Mouse (Mus musculus): Measurements from ENCODE around the gene Aldh3b2. TPM values are rescaled to one million over a fixed set of nuclear protein-coding genes. Genes with fewer than 3 reads are reported as not detected.

Gene Aldh3b2
- polyA plus RNA-seq, 1 experiment from 2014 or later = 0.68 TPM

Other genes with a start within 250 kb of the Aldh3b2 start
- gene Kmt5b, start 204.9 kb upstream of the Aldh3b2 start, polyA plus RNA-seq (2016; fragmentation: Nextera tagmentation; extraction: Ambion mirVana) = 53.1 and 55.3 TPM in 2 replicates
- 62.7 and 65.2 TPM in 2 replicates for gene Chka, start 120.6 kb upstream of the Aldh3b2 start, polyA plus RNA-seq (2016; fragmentation: Nextera tagmentation; extraction: Ambion mirVana)
- gene Tcirg1, start 65.2 kb upstream of the Aldh3b2 start, polyA plus RNA-seq (2016; fragmentation: Nextera tagmentation; extraction: Ambion mirVana) = 19.7 and 22.0 TPM in 2 replicates
- 226 and 234 TPM in 2 replicates for gene Ndufs8, start 59.6 kb upstream of the Aldh3b2 start, polyA plus RNA-seq (2016; fragmentation: Nextera tagmentation; extraction: Ambion mirVana)
- gene Aldh3b1, start 42.5 kb upstream of the Aldh3b2 start, polyA plus RNA-seq (2016; fragmentation: Nextera tagmentation; extraction: Ambion mirVana) = 0.84 and 0.87 TPM in 2 replicates
- 8.4 and 11.1 TPM in 2 replicates for gene Unc93b1, start 37.1 kb upstream of the Aldh3b2 start, polyA plus RNA-seq (2016; fragmentation: Nextera tagmentation; extraction: Ambion mirVana)
- gene Aldh3b3, start 13.7 kb upstream of the Aldh3b2 start, polyA plus RNA-seq (2016; fragmentation: Nextera tagmentation; extraction: Ambion mirVana) = not detected in 2 replicates
- 2.8 and 3.2 TPM in 2 replicates for gene Acy3, start 14.2 kb downstream of the Aldh3b2 start, polyA plus RNA-seq (2016; fragmentation: Nextera tagmentation; extraction: Ambion mirVana)
- not detected in 2 replicates for gene Tbx10, start 20.4 kb downstream of the Aldh3b2 start, polyA plus RNA-seq (2016; fragmentation: Nextera tagmentation; extraction: Ambion mirVana)
- 20.6 and 22.8 TPM in 2 replicates for gene Nudt8, start 28.3 kb downstream of the Aldh3b2 start, polyA plus RNA-seq (2016; fragmentation: Nextera tagmentation; extraction: Ambion mirVana)
- 4.3 TPM in 2 replicates for gene Gm49405, start 28.3 kb downstream of the Aldh3b2 start, polyA plus RNA-seq (2016; fragmentation: Nextera tagmentation; extraction: Ambion mirVana)
- gene Doc2g, start 31.0 kb downstream of the Aldh3b2 start, polyA plus RNA-seq (2016; fragmentation: Nextera tagmentation; extraction: Ambion mirVana) = 4.5 and 6.0 TPM in 2 replicates
- 201 and 209 TPM in 2 replicates for gene Ndufv1, start 40.5 kb downstream of the Aldh3b2 start, polyA plus RNA-seq (2016; fragmentation: Nextera tagmentation; extraction: Ambion mirVana)
- gene Gstp1, start 65.7 kb downstream of the Aldh3b2 start, polyA plus RNA-seq (2016; fragmentation: Nextera tagmentation; extraction: Ambion mirVana) = 349 and 353 TPM in 2 replicates
- gene Gstp2, start 73.7 kb downstream of the Aldh3b2 start, polyA plus RNA-seq (2016; fragmentation: Nextera tagmentation; extraction: Ambion mirVana) = 1.8 and 2.8 TPM in 2 replicates
- not detected in 2 replicates for gene Gstp3, start 87.2 kb downstream of the Aldh3b2 start, polyA plus RNA-seq (2016; fragmentation: Nextera tagmentation; extraction: Ambion mirVana)
- gene Cabp2, start 109.2 kb downstream of the Aldh3b2 start, polyA plus RNA-seq (2016; fragmentation: Nextera tagmentation; extraction: Ambion mirVana) = not detected in 2 replicates
- gene Cdk2ap2, start 124.9 kb downstream of the Aldh3b2 start, polyA plus RNA-seq (2016; fragmentation: Nextera tagmentation; extraction: Ambion mirVana) = 73.6 and 75.9 TPM in 2 replicates
- 26.2 and 27.8 TPM in 2 replicates for gene Pitpnm1, start 127.7 kb downstream of the Aldh3b2 start, polyA plus RNA-seq (2016; fragmentation: Nextera tagmentation; extraction: Ambion mirVana)
- gene Aip, start 153.5 kb downstream of the Aldh3b2 start, polyA plus RNA-seq (2016; fragmentation: Nextera tagmentation; extraction: Ambion mirVana) = 67.3 and 69.4 TPM in 2 replicates
- not detected in 2 replicates for gene Gpr152, start 167.5 kb downstream of the Aldh3b2 start, polyA plus RNA-seq (2016; fragmentation: Nextera tagmentation; extraction: Ambion mirVana)
- 0.13 and 0.19 TPM in 2 replicates for gene Cabp4, start 171.7 kb downstream of the Aldh3b2 start, polyA plus RNA-seq (2016; fragmentation: Nextera tagmentation; extraction: Ambion mirVana)
- 128 and 131 TPM in 2 replicates for gene Coro1b, start 176.3 kb downstream of the Aldh3b2 start, polyA plus RNA-seq (2016; fragmentation: Nextera tagmentation; extraction: Ambion mirVana)
- gene Ptprcap, start 181.3 kb downstream of the Aldh3b2 start, polyA plus RNA-seq (2016; fragmentation: Nextera tagmentation; extraction: Ambion mirVana) = 0.92 and 0.94 TPM in 2 replicates
- 62.3 and 71.7 TPM in 2 replicates for gene Rps6kb2, start 191.0 kb downstream of the Aldh3b2 start, polyA plus RNA-seq (2016; fragmentation: Nextera tagmentation; extraction: Ambion mirVana)
- gene Carns1, start 203.2 kb downstream of the Aldh3b2 start, polyA plus RNA-seq (2016; fragmentation: Nextera tagmentation; extraction: Ambion mirVana) = 3.9 and 4.8 TPM in 2 replicates
- 1.1 and 1.4 TPM in 2 replicates for gene Tbc1d10c, start 219.0 kb downstream of the Aldh3b2 start, polyA plus RNA-seq (2016; fragmentation: Nextera tagmentation; extraction: Ambion mirVana)
- 753 and 767 TPM in 2 replicates for gene Ppp1ca, start 219.7 kb downstream of the Aldh3b2 start, polyA plus RNA-seq (2016; fragmentation: Nextera tagmentation; extraction: Ambion mirVana)
- 25.9 and 34.0 TPM in 2 replicates for gene Rad9a, start 229.3 kb downstream of the Aldh3b2 start, polyA plus RNA-seq (2016; fragmentation: Nextera tagmentation; extraction: Ambion mirVana)
- 0.87 and 0.95 TPM in 2 replicates for gene Clcf1, start 241.9 kb downstream of the Aldh3b2 start, polyA plus RNA-seq (2016; fragmentation: Nextera tagmentation; extraction: Ambion mirVana)
- not detected in 2 replicates for gene AC109138.7, start 242.0 kb downstream of the Aldh3b2 start, polyA plus RNA-seq (2016; fragmentation: Nextera tagmentation; extraction: Ambion mirVana)